Mouse (Mus musculus): ENCODE data around the gene Ksr2. TPM values are rescaled to one million over a fixed set of nuclear protein-coding genes. Genes with fewer than 3 reads are reported as not detected.

Ksr2 gene
- polyA plus RNA-seq, 1 experiment from 2014 or later, result 7.5 TPM

DNA sequence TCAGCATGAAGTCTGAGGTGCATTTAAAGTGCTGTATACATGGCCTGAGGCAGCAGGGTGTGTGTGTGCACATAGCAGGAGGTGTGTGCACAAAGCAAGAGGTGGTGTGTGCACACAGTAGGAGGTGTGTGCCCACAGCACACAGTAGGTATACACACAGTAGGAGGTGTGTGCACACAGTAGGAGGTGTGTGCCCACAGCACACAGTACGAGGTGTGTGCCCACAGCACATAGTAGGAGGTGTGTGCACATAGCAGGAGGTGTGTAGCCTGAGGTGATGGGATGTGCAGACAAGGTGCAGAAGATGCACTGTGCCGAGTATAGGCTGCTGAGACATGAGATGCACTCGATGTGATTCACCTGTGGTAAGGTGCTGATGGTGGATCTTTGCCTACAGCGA lies 140.7 kb downstream of the Ksr2 start:
- no peak overlapping the region for H3K9ac ChIP-seq (replicated peaks; ENCODE audit: low read depth, low read length)
- H3K9me3 ChIP-seq (ENCODE audit: control insufficient read depth, low read length), result no peaks in the 10 kb centered on the region
- peaks cover 4% of the 10 kb centered on the region; the same call in 1 of the 2 replicates for H3K4me1 ChIP-seq (replicated peaks; ENCODE audit: control insufficient read depth, insufficient read depth, low read length)
- no peak overlapping the region for H3K27ac ChIP-seq (ENCODE audit: low read length)
- no peaks in the 10 kb centered on the region for H3K27me3 ChIP-seq (replicated peaks; ENCODE audit: control insufficient read depth, insufficient read depth, low read length)
- 82% methylated on average over 4 of the region's 4 CpGs for WGBS
- H3K4me2 ChIP-seq (ENCODE audit: low read length), result no peak overlapping the region
- H3K4me3 ChIP-seq (replicated peaks; ENCODE audit: low read length), result no peak overlapping the region
- no peaks in the 10 kb centered on the region for H3K36me3 ChIP-seq (ENCODE audit: control insufficient read depth, insufficient read depth)
- ATAC-seq, result no peak

DNA sequence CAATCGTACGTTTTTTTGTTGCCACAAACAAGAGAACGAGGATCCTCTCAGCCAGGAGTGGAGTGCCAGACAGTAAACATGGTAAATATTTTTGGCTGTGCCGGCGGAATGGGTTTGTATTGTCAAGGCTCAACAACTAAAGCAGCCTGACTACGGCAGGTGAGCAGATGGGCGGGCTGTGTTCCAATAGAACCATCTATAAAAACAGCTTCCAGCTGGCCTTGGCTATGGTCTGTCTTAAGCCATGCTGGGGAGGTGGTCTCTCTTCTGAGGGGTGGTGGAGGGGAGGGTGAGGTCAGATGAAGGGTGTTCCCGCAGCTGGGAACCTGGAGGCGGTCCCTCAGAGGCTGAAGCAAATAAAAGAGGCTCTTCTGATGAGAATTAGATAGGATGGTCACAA lies 142.8 kb downstream of the Ksr2 start:
- H3K4me2 ChIP-seq (ENCODE audit: low read length), result no peak overlapping the region
- H3K9me3 ChIP-seq (ENCODE audit: control insufficient read depth, low read length), result no peaks in the 10 kb centered on the region
- 39% methylated on average over 9 of the region's 9 CpGs for WGBS
- H3K4me1 ChIP-seq (replicated peaks; ENCODE audit: control insufficient read depth, insufficient read depth, low read length), result no peaks in the 10 kb centered on the region; the same call in 1 of the 2 replicates
- H3K27me3 ChIP-seq (replicated peaks; ENCODE audit: control insufficient read depth, insufficient read depth, low read length), result no peaks in the 10 kb centered on the region
- ATAC-seq, result peak; percentile 68
- no peaks in the 10 kb centered on the region for H3K36me3 ChIP-seq (ENCODE audit: control insufficient read depth, insufficient read depth)
- no peak overlapping the region for H3K9ac ChIP-seq (replicated peaks; ENCODE audit: low read depth, low read length)
- no peak overlapping the region for H3K4me3 ChIP-seq (replicated peaks; ENCODE audit: low read length)
- peak overlapping the region; percentile 53 for H3K27ac ChIP-seq (ENCODE audit: low read length)

DNA sequence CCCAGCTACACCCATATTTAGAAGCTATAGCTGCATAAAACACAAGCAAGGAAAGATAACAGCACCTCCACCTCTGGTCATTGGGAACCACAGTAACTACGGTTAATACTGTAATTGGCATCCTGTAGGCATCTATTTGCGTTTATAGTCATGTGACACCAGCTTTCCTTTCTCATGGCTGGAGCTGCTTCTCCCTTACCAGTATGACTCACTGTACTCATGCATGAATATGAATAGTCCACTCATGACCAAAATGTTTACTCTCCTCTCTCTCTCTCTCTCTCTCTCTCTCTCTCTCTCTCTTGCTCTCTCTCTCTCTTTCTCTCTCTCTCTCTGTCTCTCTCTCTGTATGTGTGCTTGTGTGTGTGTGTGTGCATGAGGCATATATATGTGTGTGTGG lies 147.3 kb downstream of the Ksr2 start:
- H3K4me1 ChIP-seq (replicated peaks; ENCODE audit: control insufficient read depth, insufficient read depth, low read length), result peaks cover 2% of the 10 kb centered on the region
- no peaks in the 10 kb centered on the region for H3K36me3 ChIP-seq (ENCODE audit: control insufficient read depth, insufficient read depth)
- no peak for ATAC-seq
- H3K27me3 ChIP-seq (replicated peaks; ENCODE audit: control insufficient read depth, insufficient read depth, low read length), result no peaks in the 10 kb centered on the region
- H3K27ac ChIP-seq (ENCODE audit: low read length), result no peak overlapping the region
- H3K9me3 ChIP-seq (ENCODE audit: control insufficient read depth, low read length), result no peaks in the 10 kb centered on the region
- H3K4me3 ChIP-seq (replicated peaks; ENCODE audit: low read length), result no peak overlapping the region
- no peak overlapping the region for H3K4me2 ChIP-seq (ENCODE audit: low read length)
- no peak overlapping the region for H3K9ac ChIP-seq (replicated peaks; ENCODE audit: low read depth, low read length)
- WGBS, result 87% methylated on average over 2 of the region's 2 CpGs

DNA sequence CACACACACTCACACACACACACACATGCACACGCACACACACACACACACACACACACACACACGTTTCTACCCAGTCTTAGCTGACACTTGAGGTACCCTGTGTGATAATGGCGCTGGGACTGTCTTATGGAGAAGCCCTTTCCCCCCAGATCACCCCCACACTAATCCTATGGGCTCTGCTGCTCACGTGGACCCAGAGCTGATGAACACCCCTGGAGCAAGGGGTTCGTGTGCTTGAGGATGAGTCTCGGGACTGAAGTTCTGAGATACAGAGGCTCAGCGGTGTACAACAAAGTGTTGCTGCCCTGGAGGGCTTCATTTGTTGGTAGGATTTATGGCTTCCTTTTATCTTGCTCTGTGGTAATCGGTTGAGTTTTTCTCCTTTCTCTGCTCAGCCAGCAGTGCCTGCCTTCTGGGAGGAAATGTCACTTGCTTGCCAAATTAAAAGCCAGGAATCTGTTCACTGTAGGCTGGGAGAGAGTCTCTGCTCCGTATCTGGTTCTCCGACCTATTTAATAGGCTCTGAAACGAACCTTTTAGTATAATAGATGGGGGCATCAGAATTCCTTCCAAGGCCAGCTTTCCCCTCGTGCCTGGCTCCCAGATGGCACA lies 152.4 kb downstream of the Ksr2 start:
- H3K27ac ChIP-seq (ENCODE audit: low read length), result peak overlapping the region; percentile 83
- no peak overlapping the region for H3K4me2 ChIP-seq (ENCODE audit: low read length)
- no peaks in the 10 kb centered on the region for H3K27me3 ChIP-seq (replicated peaks; ENCODE audit: control insufficient read depth, insufficient read depth, low read length)
- 49% methylated on average over 12 of the region's 12 CpGs for WGBS
- ATAC-seq, result no peak
- H3K4me1 ChIP-seq (replicated peaks; ENCODE audit: control insufficient read depth, insufficient read depth, low read length), result peaks cover 7% of the 10 kb centered on the region
- no peaks in the 10 kb centered on the region for H3K36me3 ChIP-seq (ENCODE audit: control insufficient read depth, insufficient read depth)
- H3K9me3 ChIP-seq (ENCODE audit: control insufficient read depth, low read length), result no peaks in the 10 kb centered on the region
- no peak overlapping the region for H3K4me3 ChIP-seq (replicated peaks; ENCODE audit: low read length)
- H3K9ac ChIP-seq (replicated peaks; ENCODE audit: low read depth, low read length), result no peak overlapping the region

DNA sequence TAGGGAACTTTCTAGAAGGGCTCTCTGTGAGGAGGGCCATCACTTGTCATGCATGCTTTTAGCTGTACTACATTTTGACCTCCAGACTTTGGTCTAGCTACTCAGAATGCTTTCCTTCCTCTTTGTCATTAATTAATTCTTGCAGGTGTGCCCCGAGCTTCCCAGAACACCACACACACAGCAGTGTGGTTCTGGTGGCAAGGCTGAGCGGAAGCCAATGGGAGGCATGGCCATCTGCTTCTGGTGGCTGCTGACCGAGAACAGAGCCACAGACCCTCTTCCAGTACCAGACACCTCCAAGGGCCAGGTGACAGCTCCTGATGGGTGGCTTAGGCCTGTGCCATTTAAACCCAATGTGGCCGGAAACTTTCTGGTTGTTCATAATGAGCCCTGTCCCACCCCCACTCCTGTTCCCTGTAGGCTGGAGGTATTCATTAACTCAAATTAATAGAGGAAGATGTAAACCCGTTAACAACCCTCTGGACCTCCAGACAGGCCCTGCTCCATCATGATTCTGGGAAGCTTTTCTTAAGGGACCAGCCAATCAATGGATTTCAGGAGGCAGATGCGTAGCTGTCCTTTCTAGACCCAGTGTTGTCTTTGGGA lies 155.5 kb downstream of the Ksr2 start:
- H3K36me3 ChIP-seq (ENCODE audit: control insufficient read depth, insufficient read depth), result no peaks in the 10 kb centered on the region
- H3K27me3 ChIP-seq (replicated peaks; ENCODE audit: control insufficient read depth, insufficient read depth, low read length), result no peaks in the 10 kb centered on the region
- no peak for ATAC-seq
- 69% methylated on average over 6 of the region's 6 CpGs for WGBS
- H3K9ac ChIP-seq (replicated peaks; ENCODE audit: low read depth, low read length), result no peak overlapping the region
- H3K27ac ChIP-seq (ENCODE audit: low read length), result no peak overlapping the region
- peaks cover 13% of the 10 kb centered on the region for H3K4me1 ChIP-seq (replicated peaks; ENCODE audit: control insufficient read depth, insufficient read depth, low read length)
- no peaks in the 10 kb centered on the region for H3K9me3 ChIP-seq (ENCODE audit: control insufficient read depth, low read length)
- no peak overlapping the region for H3K4me3 ChIP-seq (replicated peaks; ENCODE audit: low read length)
- no peak overlapping the region for H3K4me2 ChIP-seq (ENCODE audit: low read length)

DNA sequence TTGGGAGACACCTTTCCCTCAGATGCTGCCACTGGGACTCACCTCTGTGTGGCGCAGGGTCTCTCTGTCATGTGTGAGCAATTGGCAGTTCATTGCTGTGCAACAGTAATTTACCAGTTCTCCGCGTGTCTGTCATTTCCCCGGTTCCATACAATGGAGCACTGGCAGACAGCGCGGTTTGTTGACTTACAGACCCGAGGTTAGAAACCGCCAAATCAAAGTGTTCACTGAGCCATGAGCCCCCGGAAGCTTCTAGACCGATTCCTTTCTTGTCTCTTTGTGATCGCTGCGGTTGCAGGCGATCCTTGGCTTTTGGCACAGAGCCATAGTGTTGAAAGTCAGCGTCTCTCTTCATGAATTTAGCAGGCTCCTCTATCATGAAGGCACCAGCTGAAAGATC lies 158.6 kb downstream of the Ksr2 start:
- H3K9ac ChIP-seq (replicated peaks; ENCODE audit: low read depth, low read length), result no peak overlapping the region
- H3K27me3 ChIP-seq (replicated peaks; ENCODE audit: control insufficient read depth, insufficient read depth, low read length), result no peaks in the 10 kb centered on the region
- 0 out of 2 replicates have a peak overlapping the region, but pooled peaks have one; percentile 4 for H3K4me2 ChIP-seq (ENCODE audit: low read length)
- no peaks in the 10 kb centered on the region for H3K9me3 ChIP-seq (ENCODE audit: control insufficient read depth, low read length)
- peaks cover 6% of the 10 kb centered on the region; the same call in 1 of the 2 replicates for H3K4me1 ChIP-seq (replicated peaks; ENCODE audit: control insufficient read depth, insufficient read depth, low read length)
- no peak overlapping the region; the same call in 1 of the 2 replicates for H3K27ac ChIP-seq (ENCODE audit: low read length)
- 63% methylated on average over 14 of the region's 14 CpGs for WGBS
- peak; percentile 43; the same call in 1 of the 2 replicates for ATAC-seq
- H3K4me3 ChIP-seq (replicated peaks; ENCODE audit: low read length), result no peak overlapping the region
- no peaks in the 10 kb centered on the region for H3K36me3 ChIP-seq (ENCODE audit: control insufficient read depth, insufficient read depth)

DNA sequence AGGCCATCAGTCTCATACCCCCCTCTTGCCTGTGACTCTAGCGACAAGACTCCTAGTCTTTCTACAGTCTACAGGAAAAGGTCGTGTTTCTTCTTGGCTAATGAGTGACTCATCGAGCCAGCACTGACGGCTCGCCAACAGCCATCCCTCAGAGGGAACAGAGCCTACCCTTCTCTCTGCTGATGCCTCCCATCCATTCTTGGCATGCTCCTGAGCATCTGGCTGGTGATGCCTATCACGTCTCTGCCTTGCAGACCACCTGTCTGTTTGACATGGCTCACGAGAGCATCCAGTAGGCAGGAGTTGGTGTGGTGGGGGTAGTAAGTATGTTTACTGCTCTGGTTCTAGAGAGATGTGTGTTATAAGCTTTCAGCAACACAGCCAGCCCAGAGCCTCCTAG lies 161.1 kb downstream of the Ksr2 start:
- no peak overlapping the region for H3K4me2 ChIP-seq (ENCODE audit: low read length)
- peaks cover 6% of the 10 kb centered on the region; the same call in 1 of the 2 replicates for H3K4me1 ChIP-seq (replicated peaks; ENCODE audit: control insufficient read depth, insufficient read depth, low read length)
- WGBS, result 61% methylated on average over 7 of the region's 7 CpGs

DNA sequence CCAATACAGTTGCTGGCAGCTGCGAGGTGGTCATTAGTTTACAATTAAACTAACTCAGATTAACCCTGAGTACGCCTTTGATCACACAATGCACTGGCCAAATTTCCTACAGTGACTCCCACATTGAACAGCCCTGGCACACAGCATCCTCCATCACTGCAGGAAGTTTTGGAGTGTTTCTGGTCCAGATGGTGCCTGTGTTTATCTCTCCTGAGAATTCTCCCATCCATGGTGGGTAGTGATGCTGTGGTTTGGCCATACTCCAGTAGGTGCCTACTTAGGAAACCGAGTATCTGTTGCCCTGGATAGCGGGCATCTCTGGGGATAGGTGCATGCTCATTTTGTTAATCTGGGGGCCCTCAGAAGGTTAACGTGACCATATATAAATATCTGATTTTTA lies 163.8 kb downstream of the Ksr2 start:
- H3K4me1 ChIP-seq (replicated peaks; ENCODE audit: control insufficient read depth, insufficient read depth, low read length), result peaks cover 2% of the 10 kb centered on the region; the same call in 1 of the 2 replicates
- H3K9ac ChIP-seq (replicated peaks; ENCODE audit: low read depth, low read length), result no peak overlapping the region
- H3K36me3 ChIP-seq (ENCODE audit: control insufficient read depth, insufficient read depth), result no peaks in the 10 kb centered on the region
- no peaks in the 10 kb centered on the region for H3K27me3 ChIP-seq (replicated peaks; ENCODE audit: control insufficient read depth, insufficient read depth, low read length)
- 84% methylated on average over 5 of the region's 5 CpGs for WGBS
- H3K9me3 ChIP-seq (ENCODE audit: control insufficient read depth, low read length), result no peaks in the 10 kb centered on the region
- no peak overlapping the region for H3K4me3 ChIP-seq (replicated peaks; ENCODE audit: low read length)
- no peak for ATAC-seq
- no peak overlapping the region for H3K27ac ChIP-seq (ENCODE audit: low read length)
- no peak overlapping the region for H3K4me2 ChIP-seq (ENCODE audit: low read length)

More for the DNA sequence above, 161.1 kb downstream of the Ksr2 start:
- no peaks in the 10 kb centered on the region for H3K27me3 ChIP-seq (replicated peaks; ENCODE audit: control insufficient read depth, insufficient read depth, low read length)
- H3K27ac ChIP-seq (ENCODE audit: low read length), result no peak overlapping the region
- ATAC-seq, result no peak
- H3K36me3 ChIP-seq (ENCODE audit: control insufficient read depth, insufficient read depth), result no peaks in the 10 kb centered on the region
- no peaks in the 10 kb centered on the region for H3K9me3 ChIP-seq (ENCODE audit: control insufficient read depth, low read length)
- no peak overlapping the region for H3K4me3 ChIP-seq (replicated peaks; ENCODE audit: low read length)
- H3K9ac ChIP-seq (replicated peaks; ENCODE audit: low read depth, low read length), result no peak overlapping the region

DNA sequence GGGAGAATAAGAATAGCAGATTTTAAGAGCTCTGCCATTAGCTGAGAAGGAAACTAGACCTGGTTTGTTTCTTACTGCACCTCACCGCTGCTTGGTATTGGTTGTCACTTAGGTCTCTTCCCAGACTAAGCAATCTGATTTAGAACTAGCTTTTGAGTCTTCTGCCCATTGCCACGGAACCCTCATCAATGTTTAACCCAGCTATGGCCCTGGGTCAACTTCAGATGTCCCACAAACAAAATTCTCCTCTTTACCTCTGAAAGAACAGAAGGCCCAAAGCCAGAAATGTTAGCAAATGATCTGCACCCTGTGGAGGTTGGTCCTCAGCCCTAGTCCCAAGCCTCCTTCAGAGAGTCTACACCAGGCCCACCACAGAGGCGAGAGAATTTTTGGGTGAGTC lies 167.9 kb downstream of the Ksr2 start:
- WGBS, result 92% methylated on average over 3 of the region's 3 CpGs
- ATAC-seq, result no peak

More for the DNA sequence above, 167.9 kb downstream of the Ksr2 start:
- no peaks in the 10 kb centered on the region for H3K36me3 ChIP-seq (ENCODE audit: control insufficient read depth, insufficient read depth)
- no peak overlapping the region for H3K4me2 ChIP-seq (ENCODE audit: low read length)
- H3K9me3 ChIP-seq (ENCODE audit: control insufficient read depth, low read length), result no peaks in the 10 kb centered on the region
- no peak overlapping the region for H3K4me3 ChIP-seq (replicated peaks; ENCODE audit: low read length)
- H3K27me3 ChIP-seq (replicated peaks; ENCODE audit: control insufficient read depth, insufficient read depth, low read length), result no peaks in the 10 kb centered on the region
- no peaks in the 10 kb centered on the region for H3K4me1 ChIP-seq (replicated peaks; ENCODE audit: control insufficient read depth, insufficient read depth, low read length)
- H3K27ac ChIP-seq (ENCODE audit: low read length), result no peak overlapping the region
- no peak overlapping the region for H3K9ac ChIP-seq (replicated peaks; ENCODE audit: low read depth, low read length)

Measured in forebrain, embryonic 16.5 days (tissue).